Mouse (Mus musculus): ENCODE measurements around the gene Uvrag.

GRCm38 (mm10) chr7:98985935-98986334 is 155.0 kb downstream of the Uvrag start:
- no peak for TF ChIP-seq ZMIZ1 (IDR thresholded peaks at IDR 0.05; ENCODE audit: low read depth, low read length)
- no peak for TF ChIP-seq POLR2A (IDR thresholded peaks at IDR 0.05; ENCODE audit: control insufficient read depth in 1 of 2, insufficient read depth in 1 of 2, low read depth in 1 of 2, low read length in 2 of 2, poor library complexity in 1 of 2)
- no peak for TF ChIP-seq CTCF (IDR thresholded peaks at IDR 0.05 in 2 of 3, conservative IDR thresholded peaks at IDR 0.05 in 1 of 3; ENCODE audit: control insufficient read depth in 1 of 3, insufficient read depth in 1 of 3, low read depth in 2 of 3, low read length in 3 of 3, poor library complexity in 1 of 3, severe bottlenecking in 1 of 3)
- no peak for TF ChIP-seq GABPA (IDR thresholded peaks at IDR 0.05; ENCODE audit: low read depth, low read length)
- TF ChIP-seq GATA1 (IDR thresholded peaks at IDR 0.05; ENCODE audit: low read depth, low read length) = no peak
- no peak for TF ChIP-seq EP300 (IDR thresholded peaks at IDR 0.05; ENCODE audit: low read depth in 1 of 2, low read length in 2 of 2)
- no peak for TF ChIP-seq USF1 (IDR thresholded peaks at IDR 0.05; ENCODE audit: low read depth, low read length)
- TF ChIP-seq ZNF384 (IDR thresholded peaks at IDR 0.05; ENCODE audit: low read depth, low read length) = no peak
- no peak for TF ChIP-seq POLR2AphosphoS2 (IDR thresholded peaks at IDR 0.05; ENCODE audit: low read length)
- TF ChIP-seq RCOR1 (IDR thresholded peaks at IDR 0.05; ENCODE audit: low read depth, low read length) = no peak
- no peak for TF ChIP-seq UBTF (IDR thresholded peaks at IDR 0.05; ENCODE audit: borderline replicate concordance, insufficient read depth, low read depth, low read length)
